Mouse (Mus musculus) C2C12 (cell line): ENCODE results near the gene Rtl1. TPM values are rescaled to one million over a fixed set of nuclear protein-coding genes. Genes with fewer than 3 reads are reported as not detected.

ENCODE experiments used
- H3K27me3 ChIP-seq: one replicate; pipeline ENCODE4 v1.6.1; 2011; ENCODE audit not compliant: control insufficient read depth, insufficient read depth, insufficient read length
- H3K36me3 ChIP-seq: one replicate; pipeline ENCODE4 v1.6.1; 2011; ENCODE audit not compliant: control insufficient read depth, insufficient read depth
- H3K4me3 ChIP-seq: one replicate; pipeline ENCODE4 v1.5.1; 2011; ENCODE audit warnings: mild to moderate bottlenecking, control low read depth; ENCODE audit not compliant: poor library complexity, insufficient read depth, severe bottlenecking
- H3K79me2 ChIP-seq: one replicate; pipeline ENCODE4 v1.6.1; 2011; ENCODE audit not compliant: control insufficient read depth, insufficient read depth
- H3K79me3 ChIP-seq: one replicate; pipeline ENCODE4 v1.6.1; 2011; ENCODE audit warnings: low read depth, control low read depth
- H3ac ChIP-seq: one replicate; pipeline ENCODE3; 2011; ENCODE audit warnings: low read depth; ENCODE audit not compliant: control insufficient read depth, insufficient read length
- CEBPB ChIP-seq: IDR thresholded peaks from one replicate; pipeline ENCODE4 v1.6.1; 2011; ENCODE audit warnings: low read depth, mild to moderate bottlenecking, control low read depth, moderate library complexity
- CTCF ChIP-seq: IDR thresholded peaks from one replicate; pipeline ENCODE4 v1.5.1; 2011; ENCODE audit not compliant: control insufficient read depth, insufficient read depth, insufficient read length
- FOSL1 ChIP-seq: IDR thresholded peaks from one replicate; pipeline ENCODE4 v1.8.0; 2011; ENCODE audit warnings: mild to moderate bottlenecking, low read length; ENCODE audit not compliant: poor library complexity, insufficient read depth, severe bottlenecking
- MAX ChIP-seq: IDR thresholded peaks from one replicate; pipeline ENCODE4 v1.6.1; 2011; ENCODE audit warnings: mild to moderate bottlenecking, control low read depth
- MYOD1 ChIP-seq: IDR thresholded peaks from one replicate; pipeline ENCODE4 v1.6.1; 2011; ENCODE audit warnings: low read depth; ENCODE audit not compliant: control insufficient read depth, insufficient read length
- MYOG ChIP-seq: IDR thresholded peaks from one replicate; pipeline ENCODE4 v1.6.1; 2011; ENCODE audit not compliant: control insufficient read depth, insufficient read length; ENCODE audit errors: extremely low read depth
- USF1 ChIP-seq: IDR thresholded peaks from one replicate; pipeline ENCODE4 v1.6.1; 2011; ENCODE audit warnings: low read depth, mild to moderate bottlenecking, control low read depth, moderate library complexity
- long read RNA-seq, 2 experiments: library from polyadenylated mRNA; unstranded; transcript quantifications; one replicate each; pipeline ENCODE4 v2.0.0; 2019 to 2020
- polyA plus RNA-seq: library from polyadenylated mRNA; unstranded; fragments of >200 nt; fragmentation: generic; extraction: Trizol; gene quantifications from one replicate; pipeline ENCODE4 v1.2.1, GENCODE M21; 2012; ENCODE audit warnings: missing spikeins

The Rtl1 gene
- polyA plus RNA-seq = not detected
- long read RNA-seq, experiment 1 = 0 reads
- long read RNA-seq, experiment 2 = 0 reads

DNA sequence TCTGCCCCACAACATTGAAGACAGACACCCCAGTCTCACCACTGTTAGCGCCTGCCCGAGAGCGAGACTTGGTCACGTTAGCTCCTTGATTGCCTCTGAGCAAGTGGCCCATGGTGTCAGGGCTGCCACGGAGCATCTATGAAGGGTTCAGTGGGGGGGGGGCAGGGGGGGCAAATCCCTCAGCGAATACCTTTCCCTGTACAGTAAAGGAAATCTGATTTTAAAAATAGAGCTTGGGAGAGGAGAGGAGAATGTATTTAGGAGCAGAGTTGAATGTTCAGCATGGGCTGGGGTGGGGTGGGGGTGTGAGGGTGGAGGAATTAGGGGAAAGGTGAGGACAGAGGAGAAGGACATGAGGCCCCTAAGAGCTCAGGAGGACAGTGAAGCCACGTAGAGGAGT lies at the start of gene Rtl1:
Rtl1 (minus strand) TSS at position 101 of the 400 bp plus-strand sequence.
- Histone ChIP-seq H3K4me3 (no peak within 1 kb of the TSS), H3ac (no peak within 1 kb of the TSS), H3K36me3 (no peaks in the 10 kb centered on the region), H3K27me3 (peaks cover 18% of the 10 kb centered on the region), H3K79me2 (no peaks in the 10 kb centered on the region), H3K79me3 (no peaks in the 10 kb centered on the region)
- TF ChIP-seq CTCF = no peak
- TF ChIP-seq MYOD1 = no peak
- no peak for TF ChIP-seq MYOG
- no peak for TF ChIP-seq MAX
- no peak for TF ChIP-seq FOSL1
- no peak for TF ChIP-seq USF1
- TF ChIP-seq CEBPB = no peak

DNA sequence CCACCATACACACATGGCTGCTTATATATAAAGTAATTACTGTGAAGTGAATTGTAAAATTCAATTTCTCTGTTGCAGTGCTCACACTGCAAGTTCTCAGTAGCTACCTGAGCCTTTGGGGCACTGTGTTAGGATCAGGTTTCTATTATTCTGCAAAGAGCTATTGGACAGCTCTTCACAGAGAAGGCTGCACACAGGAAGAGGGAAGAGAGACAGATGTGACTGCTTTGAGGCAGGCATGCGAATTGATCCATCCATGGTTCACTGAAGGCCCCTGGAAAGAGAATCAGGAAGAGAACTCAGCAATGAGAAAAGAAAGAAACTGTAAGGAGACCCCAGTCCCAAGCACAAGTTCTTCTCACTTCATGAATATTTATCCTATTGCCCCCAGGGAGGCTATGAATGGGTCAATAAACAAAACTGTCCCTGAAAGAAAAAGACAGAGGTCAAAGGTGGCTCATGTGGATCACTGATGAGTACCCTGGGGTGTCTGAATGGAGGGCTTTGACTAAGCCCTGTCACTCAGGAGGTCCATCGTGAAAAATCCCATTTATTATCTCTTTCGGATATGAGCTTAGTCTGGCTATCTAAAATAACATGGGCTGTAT lies 40.5 kb upstream of the Rtl1 start:
- H3K36me3 ChIP-seq = no peaks in the 10 kb centered on the region
- H3K79me3 ChIP-seq = no peaks in the 10 kb centered on the region
- peaks cover 3% of the 10 kb centered on the region for H3K27me3 ChIP-seq
- no peaks in the 10 kb centered on the region for H3K79me2 ChIP-seq
- TF ChIP-seq CEBPB (no peak), CTCF (no peak), MAX (no peak), MYOD1 (no peak), FOSL1 (no peak), MYOG (no peak), USF1 (no peak)
- no peak overlapping the region for H3K4me3 ChIP-seq
- H3ac ChIP-seq = no peak overlapping the region

DNA sequence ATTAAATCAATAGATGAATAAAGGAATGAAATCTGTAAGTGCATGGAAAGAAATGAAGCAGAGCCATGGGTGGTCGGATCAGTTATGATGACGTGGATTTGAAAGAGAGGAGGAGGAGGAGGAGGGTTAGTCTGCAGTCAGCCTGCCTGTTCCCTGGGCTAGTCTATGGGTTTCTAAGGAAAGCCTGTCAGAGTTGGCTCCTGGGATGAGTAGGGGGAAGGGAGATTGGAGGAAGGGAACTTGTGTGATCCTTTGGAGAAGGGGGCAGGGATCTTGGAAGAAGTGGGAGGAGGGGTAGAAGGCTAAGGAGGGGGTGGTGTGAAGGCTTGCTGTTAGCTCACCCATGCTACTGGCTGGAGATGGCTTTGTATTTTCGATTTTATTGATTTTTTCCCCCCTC lies 31.9 kb upstream of the Rtl1 start:
- no peak overlapping the region for H3K4me3 ChIP-seq
- no peaks in the 10 kb centered on the region for H3K36me3 ChIP-seq
- H3K27me3 ChIP-seq = no peaks in the 10 kb centered on the region
- no peak overlapping the region for H3ac ChIP-seq
- H3K79me2 ChIP-seq = no peaks in the 10 kb centered on the region
- H3K79me3 ChIP-seq = no peaks in the 10 kb centered on the region
- TF ChIP-seq CEBPB = no peak

DNA sequence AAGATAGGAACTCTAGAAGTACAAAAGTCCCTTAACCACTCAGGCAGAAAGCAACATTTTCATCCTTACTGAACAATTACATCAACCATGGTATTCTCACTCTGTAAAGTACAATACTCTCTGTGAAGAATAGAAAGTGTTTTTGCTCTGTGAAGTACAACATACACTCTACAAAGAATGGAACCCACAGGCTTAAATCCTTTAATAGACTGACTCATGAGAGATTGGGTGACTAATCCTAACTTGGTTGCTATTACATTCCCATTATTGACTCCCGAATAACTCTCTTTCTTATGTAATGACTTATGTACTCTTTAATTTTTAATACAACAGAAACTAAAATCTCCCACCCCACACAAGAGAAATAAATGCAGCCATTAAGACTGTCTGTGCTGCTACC lies 28.8 kb upstream of the Rtl1 start:
- Histone ChIP-seq H3K79me3 (no peaks in the 10 kb centered on the region), H3K4me3 (no peak overlapping the region), H3ac (no peak overlapping the region), H3K36me3 (no peaks in the 10 kb centered on the region), H3K27me3 (no peaks in the 10 kb centered on the region), H3K79me2 (no peaks in the 10 kb centered on the region)
- no peak for TF ChIP-seq USF1
- TF ChIP-seq MYOG = no peak
- no peak for TF ChIP-seq CEBPB
- no peak for TF ChIP-seq MAX
- TF ChIP-seq FOSL1 = peak; percentile 59

DNA sequence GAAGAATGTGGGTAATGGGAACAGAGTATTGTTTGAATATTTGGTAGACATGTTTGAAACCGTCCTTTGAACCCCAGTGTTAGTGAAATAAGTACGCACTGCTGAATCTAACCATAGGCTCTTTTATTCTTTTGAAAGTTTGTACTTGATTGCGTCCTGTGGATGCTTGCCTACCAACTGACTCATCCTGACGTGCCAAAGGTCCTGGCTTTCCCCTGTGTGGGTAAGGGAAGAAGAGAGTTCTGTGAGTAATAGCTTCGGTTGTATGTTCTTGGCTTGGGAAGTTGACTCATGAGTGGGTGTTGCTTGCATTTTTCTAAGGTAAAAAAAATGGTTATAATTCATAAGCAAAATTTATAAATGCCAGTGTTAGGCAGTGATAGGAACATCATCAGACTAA lies 26.8 kb upstream of the Rtl1 start:
- no peak for TF ChIP-seq MYOG
- TF ChIP-seq USF1 = no peak
- no peak for TF ChIP-seq CEBPB
- TF ChIP-seq MAX = peak; percentile 27
- TF ChIP-seq CTCF = no peak
- no peak for TF ChIP-seq MYOD1
- TF ChIP-seq FOSL1 = peak; percentile 94
- Histone ChIP-seq H3ac (no peak overlapping the region), H3K79me3 (no peaks in the 10 kb centered on the region), H3K4me3 (no peak overlapping the region), H3K27me3 (no peaks in the 10 kb centered on the region), H3K36me3 (no peaks in the 10 kb centered on the region), H3K79me2 (no peaks in the 10 kb centered on the region)

DNA sequence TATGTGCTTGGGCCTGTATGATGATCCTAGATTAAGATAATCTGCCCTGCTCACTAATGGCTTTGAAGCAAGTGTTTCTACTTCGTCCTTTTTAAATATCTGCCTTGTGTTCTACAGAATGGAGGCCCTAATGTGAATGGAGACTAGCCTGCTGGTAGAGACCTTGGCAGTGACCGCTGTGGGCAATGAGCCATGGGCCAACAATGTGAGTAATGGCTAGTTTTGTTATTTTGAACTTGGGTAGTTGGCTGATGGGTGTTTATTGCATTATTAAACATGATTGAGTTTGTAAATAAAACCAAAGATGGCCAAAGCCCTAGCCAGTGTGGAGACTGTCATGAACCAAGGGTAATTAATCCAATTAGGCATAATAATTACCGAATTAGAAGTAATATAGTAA lies 20.1 kb upstream of the Rtl1 start:
- Histone ChIP-seq H3K79me3 (no peaks in the 10 kb centered on the region), H3K79me2 (no peaks in the 10 kb centered on the region), H3K36me3 (no peaks in the 10 kb centered on the region), H3K4me3 (no peak overlapping the region), H3K27me3 (peaks cover 7% of the 10 kb centered on the region), H3ac (no peak overlapping the region)
- no peak for TF ChIP-seq MAX
- TF ChIP-seq USF1 = no peak
- no peak for TF ChIP-seq MYOG
- no peak for TF ChIP-seq FOSL1
- no peak for TF ChIP-seq CTCF
- no peak for TF ChIP-seq MYOD1
- TF ChIP-seq CEBPB = no peak

DNA sequence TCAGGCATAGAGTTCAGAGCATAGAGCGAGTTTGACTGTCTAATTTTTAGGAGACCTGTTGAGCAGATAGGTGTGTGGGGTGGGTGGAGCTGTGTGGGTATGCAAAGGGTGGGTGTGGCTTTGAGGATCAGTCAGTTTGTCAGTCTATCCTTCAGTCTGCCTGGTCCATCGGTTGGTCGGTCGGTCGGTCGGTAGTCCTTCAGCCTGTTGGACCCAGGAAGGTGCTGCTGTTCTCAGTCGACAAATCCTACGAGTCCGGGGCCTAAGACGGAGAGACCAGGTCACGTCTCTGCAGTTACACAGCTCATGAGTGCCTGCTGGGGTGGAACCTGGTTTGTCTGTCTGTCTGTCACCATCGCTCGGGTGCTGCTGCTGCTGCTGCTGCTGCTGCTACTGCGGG lies 17.9 kb upstream of the Rtl1 start:
- TF ChIP-seq CEBPB (no peak), FOSL1 (no peak)
- Histone ChIP-seq H3K79me2 (no peaks in the 10 kb centered on the region), H3K27me3 (peaks cover 20% of the 10 kb centered on the region), H3K4me3 (no peak overlapping the region), H3K36me3 (no peaks in the 10 kb centered on the region), H3ac (no peak overlapping the region), H3K79me3 (no peaks in the 10 kb centered on the region)
